Mouse (Mus musculus): Measurements from ENCODE around the gene Morc2a. TPM values are rescaled to one million over a fixed set of nuclear protein-coding genes. Genes with fewer than 3 reads are reported as not detected.
A peak's percentile ranks its signal among the peaks of the same experiment; 100 is the strongest.

Morc2a gene
- polyA plus RNA-seq, 1 experiment from 2014 or later, result 25.9 TPM

DNA sequence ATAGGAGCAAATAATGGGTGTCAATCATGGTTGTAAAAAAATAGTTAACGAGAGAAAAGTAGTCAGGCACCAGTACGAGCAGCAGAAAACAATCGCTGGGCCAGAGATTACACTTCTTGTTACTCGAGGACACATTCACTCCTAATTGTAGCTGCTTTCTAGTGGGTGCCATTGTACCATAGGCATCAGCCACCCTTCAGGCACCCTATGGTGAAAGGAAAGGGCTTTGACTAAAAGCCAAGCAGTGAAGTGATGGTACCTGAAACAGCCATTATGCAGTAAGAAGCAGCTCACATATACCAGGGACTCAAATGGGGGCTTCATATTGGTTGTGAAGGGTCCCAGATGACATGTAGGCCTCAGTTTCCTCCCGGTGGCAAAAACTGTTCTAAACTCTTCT lies 1.3 kb upstream of the Morc2a start:
- Histone ChIP-seq H3K4me2 (ENCODE audit: low read length) (peak overlapping the region; percentile 76), H3K4me3 (ENCODE audit: low read length) (peak overlapping the region; percentile 53), H3K27ac (ENCODE audit: low read depth, low read length) (no peak overlapping the region), H3K36me3 (ENCODE audit: control insufficient read depth, insufficient read depth, low read length) (peaks cover 33% of the 10 kb centered on the region), H3K27me3 (replicated peaks; ENCODE audit: control insufficient read depth, insufficient read depth, low read length) (no peaks in the 10 kb centered on the region), H3K9ac (ENCODE audit: low read depth, low read length) (peak overlapping the region; percentile 70), H3K4me1 (ENCODE audit: control insufficient read depth, insufficient read depth, low read depth, low read length) (peaks cover 20% of the 10 kb centered on the region), H3K9me3 (ENCODE audit: control insufficient read depth, low read length) (peaks cover 17% of the 10 kb centered on the region)
- 89% methylated on average over 5 of the region's 5 CpGs for WGBS
- no peak for ATAC-seq

DNA sequence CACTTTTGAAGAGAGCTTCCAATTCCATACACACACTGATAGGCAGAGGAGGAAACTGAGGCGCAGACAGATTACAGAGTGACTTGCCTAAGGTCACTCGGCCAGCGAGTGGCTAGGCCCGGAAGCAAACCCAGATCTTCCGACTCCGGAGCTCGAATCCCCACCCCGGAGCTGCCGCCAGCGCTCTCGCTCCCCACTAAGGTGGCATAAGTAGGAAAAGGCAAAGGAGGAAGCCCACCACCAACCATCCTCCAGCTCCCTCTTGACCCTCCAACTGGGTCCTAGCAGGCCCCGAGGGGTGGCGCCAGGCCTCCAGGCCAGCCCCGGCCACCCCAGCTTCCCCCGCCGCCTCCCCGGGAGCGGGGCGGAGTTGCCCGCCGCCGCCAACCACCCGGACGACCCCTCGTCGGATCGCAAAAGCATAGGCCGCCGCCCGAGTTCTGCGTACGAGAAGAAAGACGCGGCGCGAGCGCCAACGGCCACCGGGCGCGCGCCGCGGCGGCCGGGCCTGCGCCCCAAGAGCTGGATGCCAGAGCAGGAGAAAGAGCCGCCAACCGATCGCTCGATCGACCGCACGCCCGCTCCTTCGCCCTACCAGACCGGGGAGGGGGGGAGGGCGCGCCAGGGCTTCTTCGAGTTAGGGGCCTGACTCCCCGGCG lies 557 bp upstream of the Morc2a start:
- peaks cover 14% of the 10 kb centered on the region for H3K9me3 ChIP-seq (ENCODE audit: control insufficient read depth, low read length)
- H3K9ac ChIP-seq (ENCODE audit: low read depth, low read length), result peak overlapping the region; percentile 70
- H3K36me3 ChIP-seq (ENCODE audit: control insufficient read depth, insufficient read depth, low read length), result peaks cover 27% of the 10 kb centered on the region
- H3K4me3 ChIP-seq (ENCODE audit: low read length), result peak overlapping the region; percentile 53
- ATAC-seq, result peak; percentile 21
- peak overlapping the region; percentile 94 for H3K27ac ChIP-seq (ENCODE audit: low read depth, low read length)
- peak overlapping the region; percentile 76 for H3K4me2 ChIP-seq (ENCODE audit: low read length)
- peaks cover 20% of the 10 kb centered on the region for H3K4me1 ChIP-seq (ENCODE audit: control insufficient read depth, insufficient read depth, low read depth, low read length)
- WGBS, result 1% methylated on average over 48 of the region's 62 CpGs
- H3K27me3 ChIP-seq (replicated peaks; ENCODE audit: control insufficient read depth, insufficient read depth, low read length), result no peaks in the 10 kb centered on the region

DNA sequence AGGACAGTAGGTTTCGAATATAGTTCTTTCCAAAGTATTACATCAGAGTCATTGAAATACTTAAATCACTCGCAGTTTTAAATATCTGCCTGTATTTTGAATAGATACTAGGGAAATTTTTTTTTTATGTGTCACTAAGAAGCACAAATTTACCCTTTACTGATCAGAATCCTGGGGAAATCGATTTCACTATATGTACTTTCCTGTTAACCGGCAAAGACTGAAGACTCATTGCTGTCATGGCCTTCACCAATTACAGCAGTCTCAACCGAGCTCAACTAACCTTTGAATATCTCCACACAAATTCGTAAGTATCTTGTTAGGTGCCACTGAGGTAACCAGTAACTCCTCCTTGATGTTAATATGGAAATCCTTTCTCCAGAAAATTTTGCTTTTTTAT lies 1.1 kb downstream of the Morc2a start:
- peaks cover 6% of the 10 kb centered on the region for H3K9me3 ChIP-seq (ENCODE audit: control insufficient read depth, low read length)
- H3K4me2 ChIP-seq (ENCODE audit: low read length), result peak overlapping the region; percentile 76
- ATAC-seq, result no peak
- WGBS, result 95% methylated on average over 6 of the region's 6 CpGs
- no peak overlapping the region for H3K27ac ChIP-seq (ENCODE audit: low read depth, low read length)
- H3K9ac ChIP-seq (ENCODE audit: low read depth, low read length), result no peak overlapping the region
- H3K4me3 ChIP-seq (ENCODE audit: low read length), result peak overlapping the region; percentile 53
- H3K27me3 ChIP-seq (replicated peaks; ENCODE audit: control insufficient read depth, insufficient read depth, low read length), result no peaks in the 10 kb centered on the region
- H3K4me1 ChIP-seq (ENCODE audit: control insufficient read depth, insufficient read depth, low read depth, low read length), result peaks cover 20% of the 10 kb centered on the region
- H3K36me3 ChIP-seq (ENCODE audit: control insufficient read depth, insufficient read depth, low read length), result peaks cover 15% of the 10 kb centered on the region

DNA sequence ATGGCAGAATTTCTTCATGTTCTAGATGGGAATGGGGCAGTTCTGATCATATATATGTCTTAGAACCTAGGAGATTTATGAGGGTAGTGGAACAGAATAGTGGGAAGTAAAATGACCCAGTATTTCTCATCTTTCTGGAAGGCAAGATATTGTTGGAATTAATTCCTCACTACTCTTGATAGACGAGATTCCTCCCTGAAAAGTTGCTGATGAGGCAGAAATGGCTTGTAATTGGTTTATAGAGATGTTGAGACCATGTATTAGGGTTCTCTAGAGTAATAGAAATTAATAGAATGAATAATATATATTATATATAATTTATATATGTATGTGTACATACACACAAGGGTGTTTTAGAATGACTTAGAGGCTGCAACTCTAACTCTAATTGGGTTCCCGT lies 13.0 kb downstream of the Morc2a start:
- no peak overlapping the region for H3K4me2 ChIP-seq (ENCODE audit: low read length)
- peaks cover 12% of the 10 kb centered on the region for H3K36me3 ChIP-seq (ENCODE audit: control insufficient read depth, insufficient read depth, low read length)
- H3K4me3 ChIP-seq (ENCODE audit: low read length), result no peak overlapping the region
- H3K4me1 ChIP-seq (ENCODE audit: control insufficient read depth, insufficient read depth, low read depth, low read length), result no peaks in the 10 kb centered on the region
- H3K27ac ChIP-seq (ENCODE audit: low read depth, low read length), result no peak overlapping the region
- 90% methylated on average over 2 of the region's 2 CpGs for WGBS
- no peak for ATAC-seq
- H3K9ac ChIP-seq (ENCODE audit: low read depth, low read length), result no peak overlapping the region
- H3K9me3 ChIP-seq (ENCODE audit: control insufficient read depth, low read length), result no peaks in the 10 kb centered on the region
- no peaks in the 10 kb centered on the region for H3K27me3 ChIP-seq (replicated peaks; ENCODE audit: control insufficient read depth, insufficient read depth, low read length)

DNA sequence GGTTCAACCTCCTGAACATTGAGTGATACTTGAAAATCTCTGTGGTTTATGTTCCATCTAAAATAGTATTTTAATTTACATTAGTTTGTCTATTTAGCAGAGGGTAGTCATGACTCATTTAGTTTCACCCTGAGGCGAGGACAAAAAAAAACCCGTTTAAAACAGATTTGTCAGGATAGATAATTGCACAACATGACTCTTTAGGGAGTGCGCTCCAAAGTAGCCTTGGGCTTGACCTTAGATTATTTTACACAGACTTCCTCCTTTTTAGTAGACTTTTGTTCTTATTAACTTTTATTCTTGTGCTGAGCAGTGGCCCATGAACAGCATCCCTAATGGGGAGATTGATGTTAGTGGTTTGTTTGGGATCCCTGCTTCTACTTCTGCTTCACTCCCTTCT lies 18.5 kb downstream of the Morc2a start:
- Histone ChIP-seq H3K4me3 (ENCODE audit: low read length) (no peak overlapping the region), H3K36me3 (ENCODE audit: control insufficient read depth, insufficient read depth, low read length) (peaks cover 33% of the 10 kb centered on the region), H3K4me2 (ENCODE audit: low read length) (no peak overlapping the region), H3K27me3 (replicated peaks; ENCODE audit: control insufficient read depth, insufficient read depth, low read length) (no peaks in the 10 kb centered on the region), H3K27ac (ENCODE audit: low read depth, low read length) (no peak overlapping the region), H3K4me1 (ENCODE audit: control insufficient read depth, insufficient read depth, low read depth, low read length) (no peaks in the 10 kb centered on the region), H3K9ac (ENCODE audit: low read depth, low read length) (no peak overlapping the region), H3K9me3 (ENCODE audit: control insufficient read depth, low read length) (no peaks in the 10 kb centered on the region)
- 72% methylated on average over 3 of the region's 3 CpGs for WGBS
- no peak for ATAC-seq

DNA sequence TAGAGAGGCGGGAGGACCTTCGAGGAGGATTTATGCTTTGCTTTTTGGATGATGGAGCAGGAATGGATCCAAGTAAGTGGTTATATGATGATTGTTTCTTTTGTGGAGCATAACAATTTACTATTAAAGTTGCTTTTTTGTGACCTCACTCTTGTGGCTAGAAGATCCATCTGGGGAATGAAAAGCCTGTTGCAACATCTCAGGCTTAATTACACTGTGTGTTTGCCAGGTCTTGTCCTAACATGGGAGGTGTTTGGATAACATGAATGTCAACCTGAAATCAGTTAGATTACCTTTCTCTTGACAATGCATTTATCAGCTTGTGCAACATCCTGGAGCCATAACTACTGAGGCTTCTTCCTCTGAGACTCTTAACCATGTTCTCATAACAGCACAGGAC lies 19.8 kb downstream of the Morc2a start:
- Histone ChIP-seq H3K27me3 (replicated peaks; ENCODE audit: control insufficient read depth, insufficient read depth, low read length) (no peaks in the 10 kb centered on the region), H3K4me1 (ENCODE audit: control insufficient read depth, insufficient read depth, low read depth, low read length) (no peaks in the 10 kb centered on the region), H3K36me3 (ENCODE audit: control insufficient read depth, insufficient read depth, low read length) (peaks cover 40% of the 10 kb centered on the region), H3K4me3 (ENCODE audit: low read length) (no peak overlapping the region), H3K9ac (ENCODE audit: low read depth, low read length) (no peak overlapping the region), H3K27ac (ENCODE audit: low read depth, low read length) (no peak overlapping the region), H3K4me2 (ENCODE audit: low read length) (no peak overlapping the region), H3K9me3 (ENCODE audit: control insufficient read depth, low read length) (no peaks in the 10 kb centered on the region)
- no peak for ATAC-seq
- 96% methylated on average over 2 of the region's 2 CpGs for WGBS

DNA sequence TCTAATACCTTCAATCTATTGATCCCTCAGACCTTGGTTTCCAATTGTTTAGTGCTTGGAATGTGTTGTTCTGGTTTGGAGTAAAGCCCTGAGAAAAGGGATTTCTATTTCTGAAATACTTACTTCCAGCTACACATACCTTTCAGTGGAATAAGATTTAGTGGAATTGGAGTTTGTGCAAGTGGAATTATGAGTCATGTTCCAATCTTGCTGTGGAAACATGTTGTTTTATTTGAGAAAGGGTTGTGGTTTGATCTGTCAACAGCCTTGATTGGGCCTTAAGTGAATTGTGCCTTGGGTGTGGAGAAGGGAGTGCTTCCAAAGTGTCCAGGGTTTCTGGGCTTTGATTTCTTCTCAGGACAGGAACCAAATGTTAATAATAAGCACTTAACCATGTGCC lies 20.9 kb downstream of the Morc2a start:
- H3K4me1 ChIP-seq (ENCODE audit: control insufficient read depth, insufficient read depth, low read depth, low read length), result no peaks in the 10 kb centered on the region
- H3K36me3 ChIP-seq (ENCODE audit: control insufficient read depth, insufficient read depth, low read length), result peaks cover 43% of the 10 kb centered on the region
- no peak overlapping the region for H3K4me3 ChIP-seq (ENCODE audit: low read length)
- no peak overlapping the region for H3K9ac ChIP-seq (ENCODE audit: low read depth, low read length)
- H3K4me2 ChIP-seq (ENCODE audit: low read length), result no peak overlapping the region
- H3K27me3 ChIP-seq (replicated peaks; ENCODE audit: control insufficient read depth, insufficient read depth, low read length), result no peaks in the 10 kb centered on the region
- no peak for ATAC-seq
- no peak overlapping the region for H3K27ac ChIP-seq (ENCODE audit: low read depth, low read length)
- no peaks in the 10 kb centered on the region for H3K9me3 ChIP-seq (ENCODE audit: control insufficient read depth, low read length)

DNA sequence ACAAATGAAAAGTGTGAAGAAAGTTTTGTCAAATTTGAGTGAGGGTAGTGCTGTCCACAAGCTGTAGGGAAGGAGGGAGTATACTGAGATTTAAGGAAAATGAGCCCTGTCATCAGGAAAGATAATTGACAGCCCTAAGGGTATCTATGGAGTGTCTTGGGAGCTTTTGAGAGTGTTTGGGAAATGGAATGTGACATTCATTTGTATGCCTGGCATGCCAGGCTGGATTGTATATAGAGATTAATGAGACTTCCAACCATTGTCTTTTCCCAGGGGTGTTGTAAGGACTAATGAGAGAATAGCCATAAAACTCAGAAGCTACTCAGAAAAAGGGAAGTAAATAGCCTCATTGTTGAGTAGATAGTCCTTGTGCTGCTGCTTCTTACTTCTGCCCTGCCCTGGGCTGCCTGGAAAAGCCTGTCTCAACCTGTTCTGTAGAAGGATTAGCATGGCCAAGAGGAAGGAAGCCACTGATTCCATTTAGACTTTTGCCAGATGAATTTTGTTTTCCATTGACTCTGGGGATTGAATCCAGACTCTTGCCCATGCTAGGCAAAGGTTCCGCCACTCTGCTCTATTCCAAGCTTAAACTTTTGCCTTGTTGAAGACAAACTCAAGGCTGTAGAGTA lies 22.1 kb downstream of the Morc2a start:
- no peak overlapping the region for H3K27ac ChIP-seq (ENCODE audit: low read depth, low read length)
- H3K9me3 ChIP-seq (ENCODE audit: control insufficient read depth, low read length), result no peaks in the 10 kb centered on the region
- no peak overlapping the region for H3K4me2 ChIP-seq (ENCODE audit: low read length)
- ATAC-seq, result no peak; the same call in 1 of the 2 replicates
- no peak overlapping the region for H3K9ac ChIP-seq (ENCODE audit: low read depth, low read length)
- H3K4me3 ChIP-seq (ENCODE audit: low read length), result no peak overlapping the region
- no peaks in the 10 kb centered on the region for H3K4me1 ChIP-seq (ENCODE audit: control insufficient read depth, insufficient read depth, low read depth, low read length)
- 93% methylated on average over 1 of the region's 1 CpGs for WGBS
- H3K36me3 ChIP-seq (ENCODE audit: control insufficient read depth, insufficient read depth, low read length), result peaks cover 52% of the 10 kb centered on the region
- H3K27me3 ChIP-seq (replicated peaks; ENCODE audit: control insufficient read depth, insufficient read depth, low read length), result no peaks in the 10 kb centered on the region

DNA sequence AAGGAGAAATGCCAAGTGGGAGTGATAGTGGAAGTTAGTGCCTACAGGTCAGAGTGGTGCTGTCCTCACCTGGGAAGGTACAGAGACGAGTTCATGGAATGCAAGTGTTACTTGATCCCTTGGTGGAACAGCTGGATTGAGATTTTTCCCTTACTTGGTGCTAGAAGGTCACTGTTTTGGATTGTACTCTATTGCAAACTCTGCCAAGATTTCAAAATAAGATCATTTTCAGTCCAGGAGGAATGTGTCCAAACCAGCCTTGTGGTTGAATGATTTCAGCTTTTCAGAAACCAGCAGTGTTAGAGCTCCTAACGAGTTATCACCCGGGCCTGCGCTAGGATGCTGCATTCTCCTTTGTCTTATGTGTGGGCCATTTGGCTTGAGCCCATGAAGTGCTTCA lies 25.6 kb downstream of the Morc2a start:
- no peak for ATAC-seq

More for the DNA sequence above, 25.6 kb downstream of the Morc2a start:
- no peaks in the 10 kb centered on the region for H3K27me3 ChIP-seq (replicated peaks; ENCODE audit: control insufficient read depth, insufficient read depth, low read length)
- H3K4me1 ChIP-seq (ENCODE audit: control insufficient read depth, insufficient read depth, low read depth, low read length), result no peaks in the 10 kb centered on the region
- WGBS, result 77% methylated on average over 4 of the region's 4 CpGs
- H3K9me3 ChIP-seq (ENCODE audit: control insufficient read depth, low read length), result no peaks in the 10 kb centered on the region
- H3K4me3 ChIP-seq (ENCODE audit: low read length), result no peak overlapping the region
- peaks cover 69% of the 10 kb centered on the region for H3K36me3 ChIP-seq (ENCODE audit: control insufficient read depth, insufficient read depth, low read length)
- no peak overlapping the region for H3K9ac ChIP-seq (ENCODE audit: low read depth, low read length)
- H3K27ac ChIP-seq (ENCODE audit: low read depth, low read length), result no peak overlapping the region
- no peak overlapping the region for H3K4me2 ChIP-seq (ENCODE audit: low read length)

All from hindbrain, embryonic 16.5 days (tissue).